Comparison of ENCODE assay signal across 8 mouse cellular contexts in the genomic region with DNA sequence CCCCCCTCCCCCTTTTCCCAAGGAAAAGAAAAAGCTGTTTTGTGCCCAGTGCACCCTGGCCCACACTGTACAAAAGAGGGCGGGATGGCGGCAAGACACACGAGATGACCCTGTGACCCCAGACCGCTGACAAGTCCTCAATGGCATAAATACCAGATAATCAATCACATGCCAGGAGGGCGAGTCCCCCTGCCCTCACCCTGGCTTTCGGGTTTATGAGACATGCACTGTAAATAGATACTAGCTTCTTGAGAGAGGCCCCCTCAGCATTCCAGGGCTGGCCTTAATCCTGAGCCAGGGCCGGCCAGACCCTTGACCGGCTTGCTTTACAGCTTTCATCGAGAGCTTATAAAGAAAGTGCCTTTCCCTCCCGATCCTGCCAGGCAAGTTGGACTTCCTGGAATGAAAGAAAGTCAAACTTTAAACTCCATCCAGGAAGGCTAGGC.
DNase-seq lines count a peak whose midpoint lies in the region; ATAC-seq and TF ChIP-seq lines count a peak whose summit lies in the region.
"Had no signal": no experiment of that assay in that cellular context is flagged by ENCODE, and none has a peak within 500 bp of the region (broad histone marks: within the 10 kb centered on the region; RNA-seq: fewer than 3 reads in every experiment).

No protein-coding gene starts in this region.

- DNase-seq in kidney, adult 2 months: peak; percentile 27
- no peak for DNase-seq in kidney, postnatal 25 days
- DNase-seq in kidney, postnatal 14 days: peak; percentile 35
- DNase-seq in mesoderm, embryonic 11.5 days (ENCODE audit: low read depth, low spot score): peak; percentile 80
- DNase-seq in left cerebral cortex, postnatal 25 days (ENCODE audit: low spot score in 2 of 2): no peak
- DNase-seq in forebrain, embryonic 14.5 days (ENCODE audit: low spot score): no peak
- DNase-seq: right cerebral cortex, postnatal 25 days had no signal

- H3K9ac ChIP-seq in embryonic facial prominence, embryonic 13.5 days: 0 out of 2 replicates have a peak overlapping the region, but pooled peaks have one; percentile 17
- no peak overlapping the region for H3K9ac ChIP-seq in forebrain, embryonic 14.5 days (ENCODE audit: low read length)

- peaks cover 10% of the 10 kb centered on the region for H3K4me1 ChIP-seq in kidney, adult 2 months (ENCODE audit: control insufficient read depth, insufficient read depth, low read length)
- peaks cover 19% of the 10 kb centered on the region for H3K4me1 ChIP-seq in embryonic facial prominence, embryonic 13.5 days
- peaks cover 6% of the 10 kb centered on the region; the same call in 1 of the 2 replicates for H3K4me1 ChIP-seq in forebrain, embryonic 14.5 days (ENCODE audit: control insufficient read depth, insufficient read depth, low read length)

- H3K9me3 ChIP-seq in embryonic facial prominence, embryonic 13.5 days: no peaks in the 10 kb centered on the region
- H3K9me3 ChIP-seq in forebrain, embryonic 14.5 days (replicated peaks; ENCODE audit: control insufficient read depth, low read length): no peaks in the 10 kb centered on the region

- H3K27ac ChIP-seq in kidney, adult 2 months (ENCODE audit: insufficient read depth, low read depth, low read length): no peak overlapping the region
- H3K27ac ChIP-seq in embryonic facial prominence, embryonic 13.5 days: no peak overlapping the region
- H3K27ac ChIP-seq in forebrain, embryonic 14.5 days (ENCODE audit: low read depth, low read length): no peak overlapping the region

- intact Hi-C loops in left cerebral cortex, postnatal 25 days (cut with DNase I): no loop called here

- H3K4me2 ChIP-seq in embryonic facial prominence, embryonic 13.5 days: no peak overlapping the region
- H3K4me2 ChIP-seq in forebrain, embryonic 14.5 days (ENCODE audit: low read length): no peak overlapping the region

- H3K4me3 ChIP-seq in kidney, adult 2 months (ENCODE audit: insufficient read depth, low read depth, low read length): no peak overlapping the region
- H3K4me3 ChIP-seq in embryonic facial prominence, embryonic 13.5 days: no peak overlapping the region
- no peak overlapping the region for H3K4me3 ChIP-seq in forebrain, embryonic 14.5 days (ENCODE audit: low read depth, low read length)

- TF ChIP-seq CTCF in kidney, adult 2 months (conservative IDR thresholded peaks at IDR 0.05; ENCODE audit: insufficient read depth, insufficient read length, low read depth, low read length): no peak

- no peaks in the 10 kb centered on the region for H3K27me3 ChIP-seq in kidney, adult 2 months (replicated peaks; ENCODE audit: control insufficient read depth, insufficient read depth, low read length)
- H3K27me3 ChIP-seq in embryonic facial prominence, embryonic 13.5 days: peaks cover 24% of the 10 kb centered on the region
- peaks cover 7% of the 10 kb centered on the region for H3K27me3 ChIP-seq in forebrain, embryonic 14.5 days (replicated peaks; ENCODE audit: control insufficient read depth, insufficient read depth, low read length)

- ATAC-seq in embryonic facial prominence, embryonic 13.5 days (ENCODE audit: insufficient number of reproducible peaks, insufficient read depth, low FRiP score, low TSS enrichment, low read depth): no peak
- no peak for ATAC-seq in forebrain, embryonic 14.5 days

- WGBS in kidney, adult 2 months: 31% methylated on average over 10 of the region's 10 CpGs
- 7% methylated on average over 10 of the region's 10 CpGs for WGBS in embryonic facial prominence, embryonic 13.5 days
- 14% methylated on average over 10 of the region's 10 CpGs for WGBS in forebrain, embryonic 14.5 days

- H3K36me3 ChIP-seq in kidney, adult 2 months (ENCODE audit: control insufficient read depth, insufficient read depth, low read length): no peaks in the 10 kb centered on the region
- no peaks in the 10 kb centered on the region for H3K36me3 ChIP-seq in embryonic facial prominence, embryonic 13.5 days
- H3K36me3 ChIP-seq in forebrain, embryonic 14.5 days (ENCODE audit: control insufficient read depth, insufficient read depth, low read length): no peaks in the 10 kb centered on the region

- TF ChIP-seq POLR2A in kidney, adult 2 months (IDR thresholded peaks at IDR 0.05; ENCODE audit: low read depth, low read length): no peak

Comparison
In these comparisons a context has a peak if more than half of its experiments do, and no peak if none do; other contexts are left out.
1. DNase-seq: peak in kidney, adult 2 months (single experiment), kidney, postnatal 14 days (single experiment) and mesoderm, embryonic 11.5 days (single experiment); none in kidney, postnatal 25 days (0 of 2), left cerebral cortex, postnatal 25 days (0 of 2) and forebrain, embryonic 14.5 days (single experiment).